15 mouse cellular contexts compared by ENCODE assay signal in genomic region chr15:84395341-84396067, GRCm38 (mm10). TPM values are rescaled to one million over a fixed set of nuclear protein-coding genes. Genes with fewer than 3 reads are reported as not detected.
A peak's percentile ranks its signal among the peaks of the same experiment; 100 is the strongest.
DNase-seq lines count a peak whose midpoint lies in the region; ATAC-seq lines count a peak whose summit lies in the region.
"Had no signal": no experiment of that assay in that cellular context is flagged by ENCODE, and none has a peak within 500 bp of the region (broad histone marks: within the 10 kb centered on the region; RNA-seq: fewer than 3 reads in every experiment).

No protein-coding gene starts in this region.

- WGBS in hindbrain, embryonic 12.5 days: 64% methylated on average over 14 of the region's 14 CpGs
- 69% methylated on average over 14 of the region's 14 CpGs for WGBS in hindbrain, embryonic 11.5 days
- WGBS in intestine, embryonic 15.5 days: 63% methylated on average over 14 of the region's 14 CpGs
- WGBS in kidney, embryonic 16.5 days: 25% methylated on average over 14 of the region's 14 CpGs
- 57% methylated on average over 14 of the region's 14 CpGs for WGBS in midbrain, embryonic 16.5 days

- peaks cover 4% of the 10 kb centered on the region; the same call in 1 of the 2 replicates for H3K27me3 ChIP-seq in hindbrain, embryonic 12.5 days
- H3K27me3 ChIP-seq in hindbrain, embryonic 11.5 days (ENCODE audit: control insufficient read depth, insufficient read depth, low read length): no peaks in the 10 kb centered on the region
- H3K27me3 ChIP-seq in intestine, embryonic 15.5 days (replicated peaks): no peaks in the 10 kb centered on the region
- no peaks in the 10 kb centered on the region for H3K27me3 ChIP-seq in kidney, embryonic 16.5 days (ENCODE audit: insufficient read depth, low read length)
- H3K27me3 ChIP-seq in midbrain, embryonic 16.5 days (ENCODE audit: control insufficient read depth, insufficient read depth, low read depth, low read length): no peaks in the 10 kb centered on the region

- no peak for ATAC-seq in hindbrain, embryonic 12.5 days (ENCODE audit: low FRiP score)
- no peak for ATAC-seq in hindbrain, embryonic 11.5 days (ENCODE audit: low FRiP score)
- ATAC-seq in intestine, embryonic 15.5 days: peak; percentile 57
- peak; percentile 76 for ATAC-seq in kidney, embryonic 16.5 days (ENCODE audit: low FRiP score, low TSS enrichment)
- peak; percentile 9; the same call in 1 of the 2 replicates for ATAC-seq in midbrain, embryonic 16.5 days

- no peak overlapping the region for H3K4me2 ChIP-seq in hindbrain, embryonic 12.5 days (replicated peaks)
- H3K4me2 ChIP-seq in hindbrain, embryonic 11.5 days (replicated peaks; ENCODE audit: low read depth, low read length): no peak overlapping the region
- H3K4me2 ChIP-seq in intestine, embryonic 15.5 days (replicated peaks): no peak overlapping the region
- 0 out of 2 replicates have a peak overlapping the region, but pooled peaks have one; percentile 2 for H3K4me2 ChIP-seq in kidney, embryonic 16.5 days (replicated peaks; ENCODE audit: low read depth, low read length)
- no peak overlapping the region for H3K4me2 ChIP-seq in midbrain, embryonic 16.5 days (ENCODE audit: low read length)

- 0 out of 2 replicates have a peak, but pooled peaks cover 3% of the 10 kb centered on the region for H3K9me3 ChIP-seq in hindbrain, embryonic 12.5 days (replicated peaks)
- no peaks in the 10 kb centered on the region for H3K9me3 ChIP-seq in hindbrain, embryonic 11.5 days (ENCODE audit: control insufficient read depth, low read length)
- no peaks in the 10 kb centered on the region for H3K9me3 ChIP-seq in intestine, embryonic 15.5 days
- H3K9me3 ChIP-seq in kidney, embryonic 16.5 days (ENCODE audit: low read length): no peaks in the 10 kb centered on the region
- H3K9me3 ChIP-seq in midbrain, embryonic 16.5 days (replicated peaks; ENCODE audit: control insufficient read depth, low read length, poor library complexity, severe bottlenecking): peaks cover 6% of the 10 kb centered on the region; the same call in 1 of the 2 replicates

- no peak overlapping the region for H3K9ac ChIP-seq in hindbrain, embryonic 12.5 days
- no peak overlapping the region for H3K9ac ChIP-seq in hindbrain, embryonic 11.5 days (ENCODE audit: low read depth, low read length)
- no peak overlapping the region for H3K9ac ChIP-seq in intestine, embryonic 15.5 days
- H3K9ac ChIP-seq in kidney, embryonic 16.5 days (replicated peaks; ENCODE audit: low read length): no peak overlapping the region
- H3K9ac ChIP-seq in midbrain, embryonic 16.5 days (ENCODE audit: low read depth, low read length): no peak overlapping the region

- no peaks in the 10 kb centered on the region for H3K36me3 ChIP-seq in hindbrain, embryonic 12.5 days
- H3K36me3 ChIP-seq in hindbrain, embryonic 11.5 days (ENCODE audit: control insufficient read depth, insufficient read depth, low read length): no peaks in the 10 kb centered on the region
- H3K36me3 ChIP-seq in intestine, embryonic 15.5 days: no peaks in the 10 kb centered on the region
- no peaks in the 10 kb centered on the region for H3K36me3 ChIP-seq in kidney, embryonic 16.5 days (ENCODE audit: insufficient read depth, low read length)
- H3K36me3 ChIP-seq in midbrain, embryonic 16.5 days (ENCODE audit: control insufficient read depth, insufficient read depth, low read length): 0 out of 2 replicates have a peak, but pooled peaks cover 3% of the 10 kb centered on the region

- 0 out of 2 replicates have a peak overlapping the region, but pooled peaks have one; percentile 12 for H3K27ac ChIP-seq in hindbrain, embryonic 12.5 days
- no peak overlapping the region; the same call in 1 of the 2 replicates for H3K27ac ChIP-seq in hindbrain, embryonic 11.5 days (ENCODE audit: low read depth, low read length)
- no peak overlapping the region for H3K27ac ChIP-seq in intestine, embryonic 15.5 days
- H3K27ac ChIP-seq in kidney, embryonic 16.5 days (ENCODE audit: low read length): peak overlapping the region; percentile 87
- H3K27ac ChIP-seq in midbrain, embryonic 16.5 days (ENCODE audit: low read length): 0 out of 2 replicates have a peak overlapping the region, but pooled peaks have one; percentile 22

- no peak overlapping the region for H3K4me3 ChIP-seq in hindbrain, embryonic 12.5 days
- no peak overlapping the region for H3K4me3 ChIP-seq in hindbrain, embryonic 11.5 days (ENCODE audit: low read depth, low read length)
- H3K4me3 ChIP-seq in intestine, embryonic 15.5 days (replicated peaks): no peak overlapping the region
- H3K4me3 ChIP-seq in kidney, embryonic 16.5 days (ENCODE audit: low read length): no peak overlapping the region
- H3K4me3 ChIP-seq in midbrain, embryonic 16.5 days (ENCODE audit: low read depth, low read length): no peak overlapping the region
- H3K4me3 ChIP-seq: erythroblast, embryonic 14.5 days; myocyte had no signal

- H3K4me1 ChIP-seq in hindbrain, embryonic 12.5 days: peaks cover 31% of the 10 kb centered on the region
- peaks cover 2% of the 10 kb centered on the region; the same call in 1 of the 2 replicates for H3K4me1 ChIP-seq in hindbrain, embryonic 11.5 days (replicated peaks; ENCODE audit: control insufficient read depth, insufficient read depth, low read length)
- H3K4me1 ChIP-seq in intestine, embryonic 15.5 days (replicated peaks): 0 out of 2 replicates have a peak, but pooled peaks cover 13% of the 10 kb centered on the region
- peaks cover 35% of the 10 kb centered on the region for H3K4me1 ChIP-seq in kidney, embryonic 16.5 days (ENCODE audit: insufficient read depth, low read length)
- H3K4me1 ChIP-seq in midbrain, embryonic 16.5 days (ENCODE audit: control insufficient read depth, insufficient read depth, low read length): peaks cover 24% of the 10 kb centered on the region

- DNase-seq in hindbrain, embryonic 11.5 days (ENCODE audit: low spot score): no peak
- DNase-seq in heart, adult 18-20 months: no peak
- DNase-seq in cerebellum, adult 9-10 months: no peak
- no peak for DNase-seq in cerebellum, adult 18-20 months
- DNase-seq: adrenal gland, adult 2 months; cerebellum, adult 8-10 months; embryo, embryonic 11 days; lung, adult 2 months; thymus, postnatal 25 days had no signal

RNA-seq across cellular contexts. Expression of gene Shisal1, which starts 51.4 kb away (rescaled TPM):
- polyA plus RNA-seq in hindbrain, embryonic 12.5 days (2016; fragmentation: Nextera tagmentation; extraction: Ambion mirVana): 9.4 and 10.8 TPM in 2 replicates
- 3.2 and 5.0 TPM in 2 replicates for polyA plus RNA-seq in hindbrain, embryonic 11.5 days (2014; fragmentation: Nextera tagmentation; extraction: Ambion mirVana)
- polyA plus RNA-seq in intestine, embryonic 15.5 days (2015; fragmentation: Nextera tagmentation; extraction: Ambion mirVana): 2.2 and 2.3 TPM in 2 replicates
- polyA plus RNA-seq in kidney, embryonic 16.5 days (2015; fragmentation: Nextera tagmentation; extraction: Ambion mirVana): 1.9 and 2.0 TPM in 2 replicates
- 20.3 and 24.1 TPM in 2 replicates for polyA plus RNA-seq in midbrain, embryonic 16.5 days (2015; fragmentation: Nextera tagmentation; extraction: Ambion mirVana)
- 1 to 10 TPM; 1.2 to 1.3 TPM for total RNA-seq in heart, adult 18-20 months (2021)
- polyA plus RNA-seq: erythroblast, embryonic 14.5 days had no signal

Comparison
In these comparisons a context has a peak if more than half of its experiments do, and no peak if none do; other contexts are left out.
1. H3K27ac ChIP-seq: peak in hindbrain, embryonic 12.5 days (single experiment), kidney, embryonic 16.5 days (single experiment) and midbrain, embryonic 16.5 days (single experiment); none in hindbrain, embryonic 11.5 days (single experiment) and intestine, embryonic 15.5 days (single experiment).
2. ATAC-seq: peak in intestine, embryonic 15.5 days (single experiment), kidney, embryonic 16.5 days (single experiment) and midbrain, embryonic 16.5 days (single experiment); none in hindbrain, embryonic 12.5 days (single experiment) and hindbrain, embryonic 11.5 days (single experiment).